Mouse (Mus musculus) heart, embryonic 10.5 days (tissue): ENCODE data around the gene Pgp. TPM values are rescaled to one million over a fixed set of nuclear protein-coding genes. Genes with fewer than 3 reads are reported as not detected.
A peak's percentile ranks its signal among the peaks of the same experiment; 100 is the strongest.
"Not testable (repeated sequence)": the region's sequence is repeated elsewhere in the genome, so short reads cannot be mapped to it uniquely, and the experiment has no call there.

Source experiments
- DNase-seq: peaks from one replicate; pipeline ENCODE4 v3.0.0-alpha.2; 2017; ENCODE audit warnings: low spot score
- H3K27ac ChIP-seq: fragments of 300-500 bp; sonication (generic); 2 replicates; pipeline ENCODE4 v1.5.1; 2016; ENCODE audit warnings: mild to moderate bottlenecking
- H3K27me3 ChIP-seq: fragments of 300-500 bp; sonication (generic); 2 replicates; pipeline ENCODE4 v1.6.1; 2016; ENCODE audit warnings: mild to moderate bottlenecking; ENCODE audit not compliant: poor library complexity, insufficient read depth, severe bottlenecking
- H3K36me3 ChIP-seq: fragments of 300-500 bp; sonication (generic); 2 replicates; pipeline ENCODE4 v1.6.1; 2016; ENCODE audit warnings: mild to moderate bottlenecking, moderate library complexity
- H3K4me1 ChIP-seq: fragments of 300-500 bp; sonication (generic); 2 replicates; pipeline ENCODE4 v1.6.1; 2016; ENCODE audit warnings: mild to moderate bottlenecking
- H3K4me3 ChIP-seq: fragments of 300-500 bp; sonication (generic); 2 replicates; pipeline ENCODE4 v1.5.1; 2016; ENCODE audit warnings: mild to moderate bottlenecking, moderate library complexity
- H3K9me3 ChIP-seq: fragments of 300-500 bp; sonication (generic); 2 replicates; pipeline ENCODE4 v1.6.1; 2016; ENCODE audit warnings: mild to moderate bottlenecking, moderate library complexity
- WGBS: fragments of 180-500 bp; shearing (Covaris S2); methylation state at CpG from one replicate; pipeline ENCODE4 v1.1.7; 2016; 5-methylcytosine and 5-hydroxymethylcytosine counted together
- polyA plus RNA-seq: library from polyadenylated mRNA; unstranded; fragments of >200 nt; fragmentation: Nextera tagmentation; extraction: Ambion mirVana; gene quantifications from 2 replicates; pipeline ENCODE4 v1.2.1, GENCODE M21; 2016

Pgp gene
- polyA plus RNA-seq, result 86.3 and 91.2 TPM in 2 replicates

DNA sequence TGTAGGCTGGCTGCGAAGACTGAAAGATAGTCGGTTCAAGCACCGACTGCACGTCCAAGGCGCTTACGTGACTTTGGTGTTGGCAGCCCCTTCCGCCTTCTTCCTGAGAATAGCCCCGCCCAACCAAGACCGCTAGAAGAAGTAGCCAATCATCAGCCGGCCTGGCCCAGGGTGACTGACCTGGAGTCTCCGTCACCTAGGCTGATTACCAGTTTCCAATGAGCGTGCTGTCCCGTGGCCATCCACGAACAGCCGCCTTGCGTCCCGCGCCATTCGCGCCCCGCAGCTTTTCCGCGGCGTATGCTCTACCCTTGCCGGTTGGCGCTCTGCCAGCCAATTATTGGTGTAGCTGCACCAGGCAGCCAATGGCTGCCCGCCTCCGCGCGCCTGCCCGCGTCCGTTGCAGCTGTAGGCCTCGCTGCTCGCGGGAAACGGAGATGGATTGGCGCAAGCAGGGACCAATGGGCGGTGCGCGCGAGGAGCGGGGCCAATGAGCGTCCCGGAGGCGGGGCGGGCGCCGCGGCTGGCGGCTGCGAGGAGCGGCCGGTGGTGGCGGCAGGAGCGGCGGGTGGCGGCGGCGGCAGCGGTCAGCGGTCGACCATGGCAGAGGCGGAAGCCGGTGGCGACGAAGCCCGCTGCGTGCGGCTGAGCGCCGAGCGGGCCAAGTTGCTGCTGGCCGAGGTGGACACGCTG is at the start of gene Pgp, which contains the start of gene E4f1:
Pgp (plus strand) TSS at position 483 of the 693 bp plus-strand sequence.
E4f1 (minus strand) TSS at position 404 of the 693 bp plus-strand sequence.
- H3K36me3 ChIP-seq, result peaks cover 23% of the 10 kb centered on the region
- H3K27ac ChIP-seq, result peak within 1 kb of the TSS; percentile 97
- H3K9me3 ChIP-seq, result no peaks in the 10 kb centered on the region
- peak; percentile 99 for DNase-seq
- peak within 1 kb of the TSS; percentile 95 for H3K4me3 ChIP-seq
- under 1% methylated on average over 75 of the region's 75 CpGs for WGBS
- H3K4me1 ChIP-seq, result peaks cover 43% of the 10 kb centered on the region
- H3K27me3 ChIP-seq, result no peaks in the 10 kb centered on the region

DNA sequence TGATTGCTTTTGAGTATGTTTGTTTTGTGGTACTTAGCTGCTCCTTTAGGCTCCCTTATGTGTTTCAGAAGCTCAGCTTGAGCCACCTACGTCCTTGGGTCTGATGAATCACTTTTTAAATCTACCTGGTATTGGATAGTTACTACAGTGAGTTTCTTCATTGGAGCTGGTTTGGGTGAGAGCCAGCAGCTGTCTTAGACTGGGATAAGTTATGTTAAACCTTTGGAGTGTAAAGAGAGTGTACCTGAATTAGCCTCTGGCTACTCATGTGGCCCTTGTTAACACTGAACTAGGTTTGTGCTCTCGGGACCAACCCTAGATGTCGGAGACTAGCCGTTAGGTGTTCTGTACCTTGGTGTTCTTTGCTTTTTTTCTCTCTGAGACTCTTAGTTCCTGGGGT is 47.1 kb upstream of the Pgp start:
- H3K27ac ChIP-seq, result no peak overlapping the region
- DNase-seq, result no peak
- H3K4me3 ChIP-seq, result no peak overlapping the region
- WGBS, result 94% methylated on average over 4 of the region's 4 CpGs
- H3K9me3 ChIP-seq, result no peaks in the 10 kb centered on the region
- no peaks in the 10 kb centered on the region for H3K27me3 ChIP-seq
- peaks cover 9% of the 10 kb centered on the region; the same call in 1 of the 2 replicates for H3K4me1 ChIP-seq
- peaks cover 72% of the 10 kb centered on the region for H3K36me3 ChIP-seq

- H3K9me3 ChIP-seq, result no peaks in the 10 kb centered on the region
- peaks cover 16% of the 10 kb centered on the region for H3K4me1 ChIP-seq
- no peaks in the 10 kb centered on the region for H3K27me3 ChIP-seq
- DNase-seq, result no peak
- H3K4me3 ChIP-seq, result no peak overlapping the region
- H3K27ac ChIP-seq, result no peak overlapping the region
- peaks cover 58% of the 10 kb centered on the region for H3K36me3 ChIP-seq
- 95% methylated on average over 5 of the region's 5 CpGs for WGBS
These were observed 45.7 kb upstream of the Pgp start for GRCm38 (mm10) chr17:24424489-24424888.

DNA sequence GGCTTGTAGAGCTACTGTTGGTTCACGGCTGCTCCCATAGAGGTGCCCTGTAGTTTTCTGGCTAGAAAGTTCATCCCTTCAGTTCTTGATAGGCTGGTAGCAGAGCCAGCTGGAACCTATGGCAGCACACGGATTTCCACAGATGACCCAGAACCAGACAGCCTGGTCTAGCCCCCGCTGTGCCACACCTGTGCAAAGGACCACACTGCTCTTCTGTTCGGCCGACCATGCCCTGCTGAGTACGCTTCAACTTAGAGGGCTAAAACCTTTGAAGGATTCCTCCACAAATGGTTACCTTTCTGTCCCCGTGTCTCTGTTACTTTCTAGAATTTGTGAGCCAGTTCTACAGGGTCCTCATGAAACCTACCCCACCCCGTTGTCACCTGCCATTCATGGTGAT is 44.9 kb upstream of the Pgp start:
- H3K36me3 ChIP-seq, result peaks cover 54% of the 10 kb centered on the region
- not testable (repeated sequence) for H3K9me3 ChIP-seq
- WGBS, result 92% methylated on average over 6 of the region's 8 CpGs

GRCm38 (mm10) chr17:24425905-24426304 is 44.3 kb upstream of the Pgp start:
- Histone ChIP-seq H3K27ac (no peak overlapping the region), H3K27me3 (no peaks in the 10 kb centered on the region), H3K4me3 (peak overlapping the region; percentile 89; the same call in 1 of the 2 replicates), H3K9me3 (no peaks in the 10 kb centered on the region), H3K4me1 (peaks cover 30% of the 10 kb centered on the region), H3K36me3 (peaks cover 54% of the 10 kb centered on the region)
- no peak for DNase-seq
- WGBS, result 87% methylated on average over 7 of the region's 7 CpGs

More for the DNA sequence above, 44.9 kb upstream of the Pgp start:
- not testable (repeated sequence) for H3K27ac ChIP-seq, H3K4me3 ChIP-seq, H3K27me3 ChIP-seq, DNase-seq
- peaks cover 25% of the 10 kb centered on the region for H3K4me1 ChIP-seq

DNA sequence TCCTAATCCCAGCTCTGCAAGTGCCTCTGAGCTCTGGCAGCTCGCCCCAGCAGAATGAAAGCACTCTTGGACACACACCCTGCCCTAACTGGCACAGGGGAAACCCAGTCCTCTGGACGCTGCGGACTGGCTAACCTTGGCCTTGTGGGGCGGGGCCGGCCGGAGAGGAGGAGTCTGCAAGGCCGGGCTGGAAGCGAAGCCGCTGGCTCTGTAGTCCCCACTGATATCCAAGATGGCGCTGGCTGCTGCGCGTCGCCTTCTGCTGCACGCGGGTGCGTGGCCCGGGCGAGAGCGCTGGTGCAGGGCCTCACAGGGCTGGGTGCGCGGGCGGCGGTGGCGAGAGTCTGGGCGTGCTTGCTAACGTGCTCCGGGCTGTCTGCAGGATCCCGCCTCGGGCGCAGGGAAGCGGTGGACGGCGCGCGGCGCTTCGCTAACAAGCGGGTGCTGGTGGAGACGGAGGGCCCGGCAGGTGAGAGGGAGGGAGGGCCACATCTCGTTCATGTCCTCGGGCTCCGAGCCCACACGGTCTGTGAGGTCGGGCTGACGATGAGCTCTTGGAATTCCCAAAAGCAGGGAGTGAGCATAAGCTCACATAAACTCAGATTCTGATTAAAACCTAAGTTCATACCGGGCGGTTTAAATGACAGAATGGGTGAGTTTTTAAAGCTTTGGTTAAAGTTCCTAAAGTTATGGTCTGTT is 43.6 kb upstream of the Pgp start, which contains the start of gene Eci1:
Eci1 (plus strand) TSS at position 171 of the 699 bp plus-strand sequence.
- H3K27ac ChIP-seq, result peak within 1 kb of the TSS; percentile 100
- DNase-seq, result peak; percentile 98
- under 1% methylated on average over 48 of the region's 48 CpGs for WGBS
- H3K9me3 ChIP-seq, result no peaks in the 10 kb centered on the region
- H3K4me1 ChIP-seq, result peaks cover 31% of the 10 kb centered on the region
- no peaks in the 10 kb centered on the region for H3K27me3 ChIP-seq
- peak within 1 kb of the TSS; percentile 89 for H3K4me3 ChIP-seq
- peaks cover 49% of the 10 kb centered on the region for H3K36me3 ChIP-seq

- Histone ChIP-seq H3K36me3 (peaks cover 48% of the 10 kb centered on the region), H3K4me1 (peaks cover 34% of the 10 kb centered on the region), H3K4me3 (peak overlapping the region; percentile 89), H3K9me3 (no peaks in the 10 kb centered on the region), H3K27me3 (no peaks in the 10 kb centered on the region), H3K27ac (peak overlapping the region; percentile 100)
- WGBS, result 3% methylated on average over 8 of the region's 8 CpGs
- DNase-seq, result no peak
These were observed 43.0 kb upstream of the Pgp start for GRCm38 (mm10) chr17:24427170-24427557.

- DNase-seq, result no peak
- peak overlapping the region; percentile 10; the same call in 1 of the 2 replicates for H3K4me3 ChIP-seq
- 67% methylated on average over 14 of the region's 14 CpGs for WGBS
These were observed 40.8 kb upstream of the Pgp start for GRCm38 (mm10) chr17:24429201-24429983.

GRCm38 (mm10) chr17:24437016-24437415 is 33.2 kb upstream of the Pgp start:
- Histone ChIP-seq H3K4me3 (no peak overlapping the region), H3K27me3 (no peaks in the 10 kb centered on the region), H3K4me1 (no peaks in the 10 kb centered on the region), H3K9me3 (no peaks in the 10 kb centered on the region), H3K27ac (no peak overlapping the region), H3K36me3 (peaks cover 91% of the 10 kb centered on the region)
- no peak for DNase-seq
- WGBS, result 79% methylated on average over 5 of the region's 5 CpGs

More at GRCm38 (mm10) chr17:24429201-24429983, 40.8 kb upstream of the Pgp start:
- peaks cover 42% of the 10 kb centered on the region for H3K36me3 ChIP-seq
- H3K4me1 ChIP-seq, result peaks cover 34% of the 10 kb centered on the region
- H3K27ac ChIP-seq, result peak overlapping the region; percentile 87
- no peaks in the 10 kb centered on the region for H3K27me3 ChIP-seq
- no peaks in the 10 kb centered on the region for H3K9me3 ChIP-seq

GRCm38 (mm10) chr17:24440377-24440776 is 29.8 kb upstream of the Pgp start:
- no peak overlapping the region for H3K4me3 ChIP-seq

DNA sequence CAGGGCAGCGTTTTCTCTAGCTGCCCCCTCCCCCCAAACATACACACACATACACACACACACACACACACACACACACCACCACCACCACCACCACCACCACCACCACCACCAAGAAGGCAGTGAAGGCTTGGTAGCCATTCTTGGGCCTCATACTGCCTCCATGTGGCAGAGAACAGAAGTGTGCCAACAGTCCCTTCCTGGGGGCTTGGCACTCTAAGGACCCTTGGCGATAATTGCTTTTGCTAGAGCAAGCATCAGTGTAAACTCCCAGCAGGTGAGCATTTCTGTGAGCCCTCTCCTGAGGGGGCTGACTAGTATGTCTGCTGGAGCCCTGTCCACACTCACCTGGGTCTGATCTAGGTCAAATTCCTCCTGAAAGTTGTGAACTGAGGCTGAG is 29.0 kb upstream of the Pgp start:
- WGBS, result 47% methylated on average over 2 of the region's 2 CpGs
- no peak overlapping the region for H3K4me3 ChIP-seq
- H3K9me3 ChIP-seq, result no peaks in the 10 kb centered on the region
- no peak for DNase-seq
- no peaks in the 10 kb centered on the region for H3K4me1 ChIP-seq
- H3K27me3 ChIP-seq, result no peaks in the 10 kb centered on the region
- H3K36me3 ChIP-seq, result peaks cover 99% of the 10 kb centered on the region
- H3K27ac ChIP-seq, result no peak overlapping the region

More at GRCm38 (mm10) chr17:24440377-24440776, 29.8 kb upstream of the Pgp start:
- Histone ChIP-seq H3K4me1 (no peaks in the 10 kb centered on the region), H3K27ac (no peak overlapping the region), H3K27me3 (no peaks in the 10 kb centered on the region), H3K36me3 (peaks cover 99% of the 10 kb centered on the region), H3K9me3 (no peaks in the 10 kb centered on the region)
- no peak for DNase-seq
- 92% methylated on average over 8 of the region's 8 CpGs for WGBS

- no peaks in the 10 kb centered on the region for H3K9me3 ChIP-seq
- no peak overlapping the region for H3K27ac ChIP-seq
- peaks cover 99% of the 10 kb centered on the region for H3K36me3 ChIP-seq
- no peak for DNase-seq
- H3K4me3 ChIP-seq, result no peak overlapping the region
- WGBS, result 90% methylated on average over 14 of the region's 14 CpGs
- H3K4me1 ChIP-seq, result no peaks in the 10 kb centered on the region
- H3K27me3 ChIP-seq, result no peaks in the 10 kb centered on the region
These were observed 28.1 kb upstream of the Pgp start for GRCm38 (mm10) chr17:24442107-24442506.
